Mouse (Mus musculus) CH12.LX (cell line): Measurements from ENCODE around the gene Arhgap5. TPM values are rescaled to one million over a fixed set of nuclear protein-coding genes. Genes with fewer than 3 reads are reported as not detected.

Experiments used
- DNase-seq: peaks from one replicate; pipeline ENCODE4 v3.0.0-alpha.2; 2013; ENCODE audit errors: extremely low read depth
- H3K27ac ChIP-seq: 2 replicates; pipeline ENCODE4 v1.5.1; 2012; ENCODE audit warnings: low read depth, mild to moderate bottlenecking, control low read depth, moderate library complexity; ENCODE audit not compliant: insufficient read depth
- H3K27me3 ChIP-seq: replicated peaks from 2 replicates; pipeline ENCODE3; 2012; ENCODE audit warnings: inconsistent platforms
- H3K36me3 ChIP-seq, 2 experiments: replicated peaks in 1 of 2; 2 replicates each; pipeline versions ENCODE3 to v1.6.1; 2012; ENCODE audit warnings: inconsistent platforms in 1 of 2, low read length in 1 of 2, mild to moderate bottlenecking in 1 of 2, mixed read lengths in 1 of 2, moderate library complexity in 1 of 2; ENCODE audit not compliant: control insufficient read depth in 1 of 2, insufficient read depth in 1 of 2
- H3K4me1 ChIP-seq, 2 experiments: 2 replicates each; pipeline ENCODE4 v1.6.1; 2012; ENCODE audit warnings: inconsistent platforms in 1 of 2, moderate library complexity in 1 of 2; ENCODE audit not compliant: insufficient read depth in 2 of 2, control insufficient read depth in 1 of 2
- H3K4me2 ChIP-seq: 2 replicates; pipeline ENCODE4 v1.6.1; 2012; ENCODE audit warnings: low read depth, mild to moderate bottlenecking, control low read depth; ENCODE audit not compliant: poor library complexity, insufficient read depth, severe bottlenecking
- H3K4me3 ChIP-seq, 3 experiments: fragments of 150-350 bp in 1 of 3; sonication (generic) in 1 of 3; replicated peaks in 1 of 3; 2 replicates each; pipeline versions ENCODE3 to v1.5.1; 2011 to 2012; ENCODE audit warnings: low read depth in 2 of 3, low read length in 2 of 3, mild to moderate bottlenecking in 2 of 3, moderate library complexity in 2 of 3, control low read depth in 1 of 3, improper control_type of control experiment in 1 of 3, inconsistent platforms in 1 of 3, mixed read lengths in 1 of 3; ENCODE audit not compliant: poor library complexity in 1 of 3
- H3K79me2 ChIP-seq: replicated peaks from 2 replicates; pipeline ENCODE4 v1.6.1; 2012; ENCODE audit warnings: mild to moderate bottlenecking, moderate library complexity; ENCODE audit not compliant: control insufficient read depth, poor library complexity, insufficient read depth, severe bottlenecking; ENCODE audit errors: extremely low read depth
- H3K9ac ChIP-seq: 2 replicates; pipeline ENCODE4 v1.6.1; 2012; ENCODE audit warnings: low read depth, mild to moderate bottlenecking, control low read depth, moderate library complexity; ENCODE audit not compliant: insufficient read depth
- H3K9me3 ChIP-seq: replicated peaks from 2 replicates; pipeline ENCODE3; 2012; ENCODE audit warnings: low read length, inconsistent platforms, mixed read lengths
- BHLHE40 ChIP-seq: IDR thresholded peaks from 2 replicates; pipeline ENCODE4 v1.6.1; 2011; ENCODE audit warnings: mild to moderate bottlenecking, low read depth, low read length, improper control_type of control experiment
- CHD1 ChIP-seq: IDR thresholded peaks from 2 replicates; pipeline ENCODE4 v1.6.1; 2012; ENCODE audit warnings: low read depth, low read length, improper control_type of control experiment, inconsistent platforms
- CHD2 ChIP-seq: IDR thresholded peaks from 2 replicates; pipeline ENCODE4 v1.6.1; 2011; ENCODE audit warnings: low read length, improper control_type of control experiment
- GABPA ChIP-seq: IDR thresholded peaks from 2 replicates; pipeline ENCODE4 v1.6.1; 2012; ENCODE audit warnings: low read depth, low read length, improper control_type of control experiment, inconsistent platforms; ENCODE audit not compliant: insufficient replicate concordance
- JUN ChIP-seq: IDR thresholded peaks from 2 replicates; pipeline ENCODE4 v1.6.1; 2011; ENCODE audit warnings: low read depth, mild to moderate bottlenecking, low read length, improper control_type of control experiment, moderate library complexity; ENCODE audit not compliant: insufficient read depth
- MAFK ChIP-seq: IDR thresholded peaks from 2 replicates; pipeline ENCODE4 v1.6.1; 2011; ENCODE audit warnings: low read length, improper control_type of control experiment; ENCODE audit not compliant: insufficient replicate concordance
- MAX ChIP-seq: IDR thresholded peaks from 2 replicates; pipeline ENCODE4 v1.6.1; 2011; ENCODE audit warnings: low read length, improper control_type of control experiment
- NRF1 ChIP-seq: IDR thresholded peaks from 2 replicates; pipeline ENCODE4 v1.6.1; 2014; ENCODE audit warnings: low read depth, mild to moderate bottlenecking, inconsistent platforms, low read length, improper control_type of control experiment, moderate library complexity
- PAX5 ChIP-seq: IDR thresholded peaks from 2 replicates; pipeline ENCODE4 v1.6.1; 2012; ENCODE audit warnings: low read length, inconsistent platforms, mixed read lengths
- TBP ChIP-seq: conservative IDR thresholded peaks from 2 replicates; pipeline ENCODE4 v1.6.1; 2011; ENCODE audit warnings: low read depth, low read length, improper control_type of control experiment
- UBTF ChIP-seq: IDR thresholded peaks from 2 replicates; pipeline ENCODE4 v1.6.1; 2012; ENCODE audit warnings: low read depth, mild to moderate bottlenecking, inconsistent platforms, low read length, improper control_type of control experiment, moderate library complexity
- ZNF384 ChIP-seq: IDR thresholded peaks from 2 replicates; pipeline ENCODE4 v1.6.1; 2012; ENCODE audit warnings: low read depth, low read length, improper control_type of control experiment, inconsistent platforms
- dilution Hi-C: fragments of 300-500 bp; cut with MboI; formaldehyde crosslinking; loops from 2 replicates; pipeline ENCODE4 v1.14.3; 2020; ENCODE audit warnings: low sequenced_read_pairs; ENCODE audit not compliant: extremely low pct_unique_long_range_greater_than_20kb, extremely low pct_ligation_motif_present
- in situ Hi-C: fragments of 300-500 bp; cut with MboI; formaldehyde crosslinking; loops from 3 replicates; pipeline ENCODE4 v1.14.3; 2019; ENCODE audit warnings: low sequenced_read_pairs, low pct_ligation_motif_present, low pct_unique_long_range_greater_than_20kb, mixed read lengths
- polyA plus RNA-seq: library from polyadenylated mRNA; unstranded; fragments of >175 nt; gene quantifications from 2 replicates; pipeline ENCODE4 v1.2.1, GENCODE M21; 2012; ENCODE audit warnings: low read depth; ENCODE audit not compliant: insufficient read length
- total RNA-seq, 2 experiments: library from RNA; depleted of rRNA; stranded (reverse); fragments of 300-350 nt in 1 of 2; fragments of >200 nt in 1 of 2; gene quantifications; 2 replicates each; pipeline ENCODE4 v1.2.3; 2012 to 2014

Gene Arhgap5
- total and polyA plus RNA-seq, 3 experiments = 12.0 to 42.7 (median 13.0) TPM

GRCm38 (mm10) chr12:52502161-52502560 is 1.6 kb upstream of the Arhgap5 start:
- no peak for TF ChIP-seq JUN
- TF ChIP-seq NRF1 = no peak
- peak; percentile 17; the same call in 1 of the 2 replicates for TF ChIP-seq ZNF384
- TF ChIP-seq GABPA = no peak
- TF ChIP-seq CHD1 = no peak
- no peak for TF ChIP-seq TBP
- no peak overlapping the region for H3K9ac ChIP-seq
- H3K27ac ChIP-seq = no peak overlapping the region
- no peaks in the 10 kb centered on the region for H3K9me3 ChIP-seq
- DNase-seq = peak; percentile 34
- peaks cover 0 to 15% of the 10 kb centered on the region in 2 experiments; a peak in 2 of 4 replicates for H3K4me1 ChIP-seq
- in situ Hi-C loops (loop anchor here (5.0 kb wide), 1 partner anchor 120 kb away; no protein-coding TSS in a partner anchor), dilution Hi-C loops (no loop called here)
- H3K27me3 ChIP-seq = no peaks in the 10 kb centered on the region
- peaks cover 7% of the 10 kb centered on the region; the same call in 1 of the 2 replicates for H3K79me2 ChIP-seq
- no peaks in the 10 kb centered on the region for H3K36me3 ChIP-seq
- peak overlapping the region; percentile 82; the same call in 1 of the 2 replicates for H3K4me2 ChIP-seq
- H3K4me3 ChIP-seq = peak overlapping the region in 1 of 3 experiments; percentile 45

DNA sequence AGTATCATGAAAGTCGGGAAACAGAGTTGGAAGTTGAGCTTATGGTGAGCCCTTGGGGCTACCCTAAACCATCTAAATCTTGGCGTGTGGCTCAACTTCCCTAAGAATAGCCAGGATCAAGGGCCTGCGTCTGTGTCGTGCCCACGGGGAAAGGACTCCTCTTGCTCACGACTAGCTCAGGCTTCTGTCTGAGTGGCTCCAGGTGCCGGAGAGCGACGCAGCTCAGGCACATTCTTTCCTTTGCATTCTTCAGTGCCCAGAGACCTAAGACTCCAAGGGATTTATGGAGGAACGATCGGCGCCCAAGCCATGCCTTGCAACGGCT is 679 bp upstream of the Arhgap5 start:
- Histone ChIP-seq H3K4me2 (peak overlapping the region; percentile 78), H3K36me3 (no peaks in the 10 kb centered on the region), H3K79me2 (peaks cover 9% of the 10 kb centered on the region; the same call in 1 of the 2 replicates), H3K27ac (peak overlapping the region; percentile 61), H3K4me1 (peaks cover 0 to 15% of the 10 kb centered on the region in 2 experiments; a peak in 2 of 4 replicates), H3K27me3 (no peaks in the 10 kb centered on the region), H3K4me3 (peak overlapping the region; percentile 82 to 94 (median 86)), H3K9ac (peak overlapping the region; percentile 36), H3K9me3 (no peaks in the 10 kb centered on the region)
- 0 out of 2 replicates have a peak, but pooled peaks have one; percentile 6 for TF ChIP-seq CHD1
- TF ChIP-seq UBTF = no peak
- in situ Hi-C loops (loop anchor here (5.0 kb wide), 1 partner anchor 119 kb away; no protein-coding TSS in a partner anchor), dilution Hi-C loops (no loop called here)
- no peak for DNase-seq

DNA sequence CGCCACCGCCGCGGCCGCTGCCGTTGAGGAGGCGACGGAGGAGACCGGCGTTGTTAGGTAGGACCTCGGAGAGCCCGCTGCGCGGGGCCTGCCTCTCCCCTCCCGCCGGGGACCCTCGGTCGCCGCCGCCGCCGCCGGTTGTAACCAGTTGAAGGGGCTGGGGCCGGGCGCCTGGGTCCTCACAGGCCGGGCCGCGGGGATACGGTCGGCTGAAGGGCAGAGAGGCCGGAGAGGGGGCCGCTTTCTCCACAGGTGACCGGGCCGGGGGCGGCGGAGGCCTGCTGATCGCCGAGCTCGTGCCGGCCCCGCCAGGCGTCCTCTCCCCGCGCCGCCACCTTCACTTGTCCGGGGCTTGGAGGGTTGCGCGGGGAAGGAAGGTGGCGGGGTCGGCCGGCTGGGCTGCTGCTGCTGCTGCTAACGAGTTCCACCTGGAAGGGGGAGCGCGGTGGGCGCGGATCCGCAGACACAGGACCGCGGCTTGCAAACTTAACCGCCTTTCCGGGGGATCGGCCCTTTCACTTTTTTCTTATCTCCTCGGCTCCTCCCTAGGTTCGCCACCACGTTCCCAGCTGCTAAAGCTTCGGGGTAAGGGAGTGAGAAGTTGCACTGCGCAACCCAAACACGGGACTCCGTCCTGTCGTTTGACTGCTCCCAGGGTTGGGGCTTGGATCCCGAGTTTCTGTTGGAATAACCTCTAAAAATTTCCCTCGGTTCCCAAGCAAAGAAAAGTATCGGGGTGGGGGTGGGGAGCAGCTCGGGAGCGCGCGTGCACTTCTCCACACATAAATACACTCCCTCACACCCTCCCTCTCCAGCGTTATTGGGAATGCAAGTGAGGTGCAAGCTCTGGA is 784 bp downstream of the Arhgap5 start:
- in situ Hi-C loops (loop anchor here (5.0 kb wide), 1 partner anchor 118 kb away; no protein-coding TSS in a partner anchor), dilution Hi-C loops (no loop called here)
- DNase-seq = peak; percentile 40
- Histone ChIP-seq H3K79me2 (peaks cover 9% of the 10 kb centered on the region; the same call in 1 of the 2 replicates), H3K9ac (peak overlapping the region; percentile 95), H3K36me3 (no peaks in the 10 kb centered on the region), H3K4me3 (peak overlapping the region; percentile 82 to 94 (median 86)), H3K27ac (peak overlapping the region; percentile 55), H3K4me1 (peaks cover 0 to 15% of the 10 kb centered on the region in 2 experiments; a peak in 2 of 4 replicates), H3K27me3 (no peaks in the 10 kb centered on the region), H3K9me3 (no peaks in the 10 kb centered on the region), H3K4me2 (peak overlapping the region; percentile 72; the same call in 1 of the 2 replicates)
- TF ChIP-seq MAFK (no peak), CHD2 (peak; percentile 59), MAX (peak; percentile 36; the same call in 1 of the 2 replicates), UBTF (peak; percentile 81; the same call in 1 of the 2 replicates), PAX5 (no peak), BHLHE40 (peak; percentile 33; the same call in 1 of the 2 replicates)
